Mouse (Mus musculus): ENCODE data around the gene Rfx1.

- no peak for TF ChIP-seq CHD2 (IDR thresholded peaks at IDR 0.05; ENCODE audit: low read length)
- TF ChIP-seq POLR2A (IDR thresholded peaks at IDR 0.05; ENCODE audit: low read depth, low read length): no peak
- TF ChIP-seq CTCF (conservative IDR thresholded peaks at IDR 0.05 in 1 of 2, IDR thresholded peaks at IDR 0.05 in 1 of 2; ENCODE audit: low read depth in 2 of 2, low read length in 2 of 2): no peak
- no peak for TF ChIP-seq NRF1 (IDR thresholded peaks at IDR 0.05; ENCODE audit: low read depth, low read length)
- TF ChIP-seq EP300 (IDR thresholded peaks at IDR 0.05; ENCODE audit: low read length): no peak
- TF ChIP-seq USF2 (conservative IDR thresholded peaks at IDR 0.05; ENCODE audit: low read depth, low read length): no peak
Observed at GRCm38 (mm10) chr8:84057827-84058226, 8.8 kb upstream of the Rfx1 start.

All from CH12.LX (cell line).